Mouse (Mus musculus) olfactory bulb, adult 2 months (tissue): ENCODE results near the gene Hsd3b6.

ENCODE experiments used
- CTCF ChIP-seq: fragments of 200-500 bp; IDR thresholded peaks from 2 replicates; pipeline ENCODE4 v1.5.1; 2012; ENCODE audit warnings: low read depth, mild to moderate bottlenecking, low read length, moderate library complexity; ENCODE audit not compliant: insufficient read depth
- POLR2A ChIP-seq: fragments of 200-500 bp; IDR thresholded peaks from 2 replicates; pipeline ENCODE4 v1.6.1; 2012; ENCODE audit warnings: mild to moderate bottlenecking, low read depth, low read length, moderate library complexity; ENCODE audit not compliant: insufficient read depth

- TF ChIP-seq CTCF (no peak), POLR2A (no peak)
Measured at GRCm38 (mm10) chr3:98859576-98859975, 45.3 kb upstream of the Hsd3b6 start, which contains the start of gene Hsd3b1.
